Mouse (Mus musculus) stomach, postnatal 0 days (tissue): ENCODE data around the gene Med13l. TPM values are rescaled to one million over a fixed set of nuclear protein-coding genes. Genes with fewer than 3 reads are reported as not detected.

Source experiments
- ATAC-seq: fragments of 200-750 bp; cut with Nextera tagmentation; 2 replicates; pipeline ENCODE4 v1.8.0; 2017; ENCODE audit not compliant: low FRiP score, low TSS enrichment
- DNase-seq: peaks from one replicate; pipeline ENCODE4 v3.0.0-alpha.2; 2016; ENCODE audit warnings: low spot score
- H3K27ac ChIP-seq: fragments of 300-500 bp; sonication (generic); replicated peaks from 2 replicates; pipeline ENCODE4 v1.5.1; 2014; ENCODE audit warnings: mild to moderate bottlenecking, control low read depth
- H3K27me3 ChIP-seq: fragments of 300-500 bp; sonication (generic); 2 replicates; pipeline ENCODE4 v1.6.1; 2014; ENCODE audit warnings: low read length; ENCODE audit not compliant: control insufficient read depth, insufficient read depth
- H3K36me3 ChIP-seq: fragments of 300-500 bp; sonication (generic); 2 replicates; pipeline ENCODE4 v1.6.1; 2014; ENCODE audit warnings: low read length, mixed read lengths; ENCODE audit not compliant: control insufficient read depth, insufficient read depth
- H3K4me1 ChIP-seq: fragments of 300-500 bp; sonication (generic); replicated peaks from 2 replicates; pipeline ENCODE4 v1.6.1; 2014; ENCODE audit warnings: antibody characterized with exemption; ENCODE audit not compliant: control insufficient read depth, insufficient read depth
- H3K4me2 ChIP-seq: fragments of 300-500 bp; sonication (generic); replicated peaks from 2 replicates; pipeline ENCODE4 v1.6.1; 2014; ENCODE audit warnings: low read depth, mild to moderate bottlenecking, control low read depth, moderate library complexity
- H3K4me3 ChIP-seq: fragments of 300-500 bp; sonication (generic); 2 replicates; pipeline ENCODE4 v1.5.1; 2014; ENCODE audit warnings: low read depth, low read length, control low read depth
- H3K9ac ChIP-seq: fragments of 300-500 bp; sonication (generic); 2 replicates; pipeline ENCODE4 v1.6.1; 2014; ENCODE audit warnings: mild to moderate bottlenecking, low read length, control low read depth, mixed read lengths
- H3K9me3 ChIP-seq: fragments of 300-500 bp; sonication (generic); 2 replicates; pipeline ENCODE4 v1.6.1; 2016; ENCODE audit warnings: low read length; ENCODE audit not compliant: control insufficient read depth
- CTCF ChIP-seq: IDR thresholded peaks from 2 replicates; pipeline ENCODE4 v1.5.1; 2016; ENCODE audit warnings: antibody characterized with exemption, low read depth, mild to moderate bottlenecking, moderate library complexity
- EP300 ChIP-seq: optimal IDR thresholded peaks from 2 replicates; pipeline ENCODE3; 2016; ENCODE audit warnings: antibody characterized with exemption
- WGBS: fragments of 180-500 bp; shearing (Covaris S2); extraction: QIAGEN DNeasy Blood & Tissue Kit; methylation state at CpG from one replicate; pipeline ENCODE4 v1.1.7; 2014; 5-methylcytosine and 5-hydroxymethylcytosine counted together
- polyA plus RNA-seq: library from polyadenylated mRNA; unstranded; fragments of >200 nt; fragmentation: Nextera tagmentation; extraction: Ambion mirVana; gene quantifications from 2 replicates; pipeline ENCODE4 v1.2.1, GENCODE M21; 2015

Med13l gene
- polyA plus RNA-seq, 1 experiment from 2014 or later: 5.4 TPM

- Histone ChIP-seq H3K4me1 (no peaks in the 10 kb centered on the region), H3K27ac (no peak overlapping the region), H3K9me3 (no peaks in the 10 kb centered on the region), H3K4me2 (no peak overlapping the region), H3K9ac (no peak overlapping the region), H3K4me3 (no peak overlapping the region), H3K27me3 (no peaks in the 10 kb centered on the region), H3K36me3 (peaks cover 11% of the 10 kb centered on the region)
- DNase-seq (no peak), ATAC-seq (no peak)
- TF ChIP-seq CTCF (no peak), EP300 (no peak)
- WGBS: 77% methylated on average over 3 of the region's 3 CpGs
Measured at GRCm38 (mm10) chr5:118722456-118722855, 162.0 kb downstream of the Med13l start.

- Histone ChIP-seq H3K4me3 (no peak overlapping the region), H3K9ac (no peak overlapping the region), H3K9me3 (no peaks in the 10 kb centered on the region), H3K4me2 (no peak overlapping the region), H3K4me1 (no peaks in the 10 kb centered on the region), H3K36me3 (peaks cover 28% of the 10 kb centered on the region), H3K27me3 (no peaks in the 10 kb centered on the region), H3K27ac (no peak overlapping the region)
- TF ChIP-seq CTCF (no peak), EP300 (no peak)
- ATAC-seq (no peak), DNase-seq (no peak)
- 77% methylated on average over 6 of the region's 6 CpGs for WGBS
Measured at GRCm38 (mm10) chr5:118725425-118725824, 164.9 kb downstream of the Med13l start.

- DNase-seq (no peak), ATAC-seq (no peak)
- H3K9ac ChIP-seq: no peak overlapping the region
- no peak overlapping the region for H3K4me3 ChIP-seq
- peaks cover 29% of the 10 kb centered on the region for H3K36me3 ChIP-seq
- no peak overlapping the region for H3K27ac ChIP-seq
- H3K27me3 ChIP-seq: no peaks in the 10 kb centered on the region
- TF ChIP-seq CTCF (no peak), EP300 (no peak)
- H3K9me3 ChIP-seq: no peaks in the 10 kb centered on the region
- H3K4me1 ChIP-seq: no peaks in the 10 kb centered on the region
- no peak overlapping the region for H3K4me2 ChIP-seq
- WGBS: 59% methylated on average over 10 of the region's 10 CpGs
Measured at GRCm38 (mm10) chr5:118725886-118726505, 165.5 kb downstream of the Med13l start.

- no peak overlapping the region for H3K4me2 ChIP-seq
- no peak overlapping the region for H3K27ac ChIP-seq
- DNase-seq: no peak
- H3K4me3 ChIP-seq: no peak overlapping the region
- peaks cover 35% of the 10 kb centered on the region for H3K36me3 ChIP-seq
- WGBS: 79% methylated on average over 16 of the region's 16 CpGs
- ATAC-seq: no peak
- no peak overlapping the region for H3K9ac ChIP-seq
- TF ChIP-seq CTCF (no peak), EP300 (no peak)
- no peaks in the 10 kb centered on the region for H3K27me3 ChIP-seq
- H3K4me1 ChIP-seq: no peaks in the 10 kb centered on the region
- H3K9me3 ChIP-seq: no peaks in the 10 kb centered on the region
Measured at GRCm38 (mm10) chr5:118727336-118727735, 166.9 kb downstream of the Med13l start.

- TF ChIP-seq EP300 (no peak), CTCF (no peak)
- Histone ChIP-seq H3K27me3 (no peaks in the 10 kb centered on the region), H3K9me3 (no peaks in the 10 kb centered on the region), H3K9ac (no peak overlapping the region), H3K4me3 (no peak overlapping the region), H3K27ac (no peak overlapping the region), H3K36me3 (peaks cover 40% of the 10 kb centered on the region), H3K4me1 (no peaks in the 10 kb centered on the region), H3K4me2 (no peak overlapping the region)
- WGBS: 67% methylated on average over 3 of the region's 3 CpGs
- ATAC-seq (no peak), DNase-seq (no peak)
Measured at GRCm38 (mm10) chr5:118732221-118732620, 171.7 kb downstream of the Med13l start.

GRCm38 (mm10) chr5:118732651-118733050 lies 172.2 kb downstream of the Med13l start:
- TF ChIP-seq EP300: no peak
- no peak for TF ChIP-seq CTCF
- Histone ChIP-seq H3K27me3 (no peaks in the 10 kb centered on the region), H3K9me3 (no peaks in the 10 kb centered on the region), H3K4me1 (no peaks in the 10 kb centered on the region), H3K4me2 (no peak overlapping the region), H3K4me3 (no peak overlapping the region), H3K27ac (no peak overlapping the region), H3K36me3 (peaks cover 35% of the 10 kb centered on the region), H3K9ac (no peak overlapping the region)
- DNase-seq (no peak), ATAC-seq (no peak)
- 87% methylated on average over 8 of the region's 8 CpGs for WGBS
